Mouse (Mus musculus): Measurements from ENCODE around the gene Chd9. TPM values are rescaled to one million over a fixed set of nuclear protein-coding genes. Genes with fewer than 3 reads are reported as not detected.
A peak's percentile ranks its signal among the peaks of the same experiment; 100 is the strongest.

Chd9 gene
- polyA plus RNA-seq, 1 experiment from 2014 or later: 44.7 TPM

DNA sequence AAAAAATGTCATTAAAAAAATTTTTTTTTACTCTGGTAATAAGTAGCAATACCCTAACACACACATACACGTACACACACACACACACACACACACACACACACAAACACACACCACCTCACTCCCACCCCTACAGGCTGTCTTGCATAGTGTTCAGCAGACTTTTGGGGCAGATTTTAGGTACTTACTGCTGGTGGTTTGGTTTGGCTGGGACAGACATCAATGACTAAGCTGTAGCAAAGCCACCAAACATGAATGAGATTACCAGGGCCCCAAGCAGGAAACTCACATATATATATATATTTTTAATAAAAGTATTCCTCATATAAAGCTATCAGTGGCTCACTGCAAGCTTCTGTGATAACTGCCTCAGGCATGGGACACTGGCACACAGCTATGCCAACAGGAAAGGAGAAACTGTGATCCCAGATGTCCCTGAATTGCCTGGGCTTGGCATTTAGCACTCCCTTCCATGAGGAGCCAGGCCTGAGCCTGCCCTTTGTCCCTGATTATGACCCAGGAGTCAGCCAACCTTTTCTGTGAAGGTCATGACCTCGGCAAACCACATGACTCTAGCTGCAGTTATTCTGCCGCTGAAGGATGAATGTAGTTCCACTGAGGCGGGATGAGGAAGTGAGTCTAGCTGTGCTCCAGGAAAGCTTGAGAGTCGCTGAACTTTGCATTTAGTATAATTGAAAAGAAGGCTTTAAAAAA lies 4.6 kb downstream of the Chd9 start:
- Histone ChIP-seq H3K27me3 (ENCODE audit: control insufficient read depth, insufficient read depth, low read length) (no peaks in the 10 kb centered on the region), H3K36me3 (ENCODE audit: control insufficient read depth, insufficient read depth, low read length) (no peaks in the 10 kb centered on the region), H3K4me1 (ENCODE audit: control insufficient read depth, insufficient read depth, low read length) (peaks cover 5% of the 10 kb centered on the region; the same call in 1 of the 2 replicates), H3K4me3 (ENCODE audit: low read depth, low read length) (no peak overlapping the region), H3K4me2 (no peak overlapping the region), H3K27ac (ENCODE audit: low read depth, low read length) (no peak overlapping the region), H3K9me3 (replicated peaks; ENCODE audit: control insufficient read depth, low read length) (no peaks in the 10 kb centered on the region), H3K9ac (ENCODE audit: low read depth, low read length) (no peak overlapping the region)
- ATAC-seq (replicated peaks; ENCODE audit: insufficient number of reproducible peaks, low FRiP score, low TSS enrichment): no peak
- WGBS (ENCODE audit: insufficient replicate concordance): 56% methylated on average over 5 of the region's 5 CpGs

DNA sequence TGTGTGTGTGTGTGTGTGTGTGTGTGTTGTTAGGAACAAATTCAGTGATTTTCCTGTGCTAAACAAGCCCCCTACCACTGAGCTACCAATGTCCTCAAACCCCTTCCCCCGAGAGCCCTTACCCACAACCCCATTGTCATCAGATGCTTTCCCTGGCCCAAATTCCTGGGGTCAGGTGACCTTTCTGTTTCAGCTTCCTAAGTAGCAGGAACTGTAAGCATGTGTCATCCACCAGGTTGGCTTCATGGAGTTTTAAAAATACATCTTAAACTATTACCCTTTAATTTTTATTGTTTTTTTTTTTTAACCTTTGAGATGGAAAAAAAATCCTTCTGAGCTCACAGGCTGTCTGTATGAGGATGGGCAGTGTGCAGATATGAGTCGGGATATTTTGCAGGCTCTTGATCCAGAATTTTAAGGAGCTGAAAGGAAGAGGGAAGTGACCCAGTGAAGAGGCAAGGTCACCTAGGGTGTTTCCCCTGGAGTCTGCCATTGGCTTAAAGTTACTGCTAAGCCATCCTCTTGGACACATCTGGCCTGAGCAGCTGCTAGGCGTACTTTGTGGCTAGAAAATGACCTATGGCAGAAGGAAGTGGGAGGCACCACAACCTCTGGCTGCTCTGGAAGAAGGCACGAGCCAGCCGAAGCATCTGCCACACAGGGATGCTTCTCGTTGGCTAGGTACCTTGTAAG lies 5.6 kb downstream of the Chd9 start:
- ATAC-seq (replicated peaks; ENCODE audit: insufficient number of reproducible peaks, low FRiP score, low TSS enrichment): no peak
- Histone ChIP-seq H3K9ac (ENCODE audit: low read depth, low read length) (no peak overlapping the region), H3K27me3 (ENCODE audit: control insufficient read depth, insufficient read depth, low read length) (no peaks in the 10 kb centered on the region), H3K27ac (ENCODE audit: low read depth, low read length) (no peak overlapping the region), H3K4me2 (no peak overlapping the region), H3K9me3 (replicated peaks; ENCODE audit: control insufficient read depth, low read length) (no peaks in the 10 kb centered on the region), H3K4me3 (ENCODE audit: low read depth, low read length) (no peak overlapping the region), H3K36me3 (ENCODE audit: control insufficient read depth, insufficient read depth, low read length) (no peaks in the 10 kb centered on the region), H3K4me1 (ENCODE audit: control insufficient read depth, insufficient read depth, low read length) (peaks cover 5% of the 10 kb centered on the region; the same call in 1 of the 2 replicates)
- 67% methylated on average over 6 of the region's 6 CpGs for whole genome bisulfite sequencing (ENCODE audit: insufficient replicate concordance)

DNA sequence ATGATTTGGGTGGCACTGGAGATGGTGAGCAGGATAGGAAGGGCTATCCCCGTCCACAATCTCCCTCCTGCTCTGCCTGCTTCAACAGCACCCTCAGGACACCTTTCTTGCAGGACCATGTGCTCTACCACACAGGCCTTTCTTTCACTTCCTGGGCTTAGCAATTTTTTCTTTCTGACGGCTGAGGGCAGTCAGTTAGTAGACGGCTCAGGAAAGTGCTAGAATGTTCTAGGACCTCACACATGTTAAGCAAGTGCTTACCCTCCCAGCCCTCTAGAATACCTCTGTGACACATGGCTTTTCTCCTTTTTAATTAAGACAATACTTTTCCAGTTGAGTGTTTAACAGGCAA lies 6.1 kb downstream of the Chd9 start:
- H3K36me3 ChIP-seq (ENCODE audit: control insufficient read depth, insufficient read depth, low read length): no peaks in the 10 kb centered on the region
- H3K4me3 ChIP-seq (ENCODE audit: low read depth, low read length): no peak overlapping the region
- WGBS (ENCODE audit: insufficient replicate concordance): 78% methylated on average over 3 of the region's 3 CpGs
- no peak overlapping the region for H3K9ac ChIP-seq (ENCODE audit: low read depth, low read length)
- 0 out of 2 replicates have a peak, but pooled peaks cover under 1% of the 10 kb centered on the region for H3K4me1 ChIP-seq (ENCODE audit: control insufficient read depth, insufficient read depth, low read length)
- no peak overlapping the region for H3K4me2 ChIP-seq
- H3K27me3 ChIP-seq (ENCODE audit: control insufficient read depth, insufficient read depth, low read length): no peaks in the 10 kb centered on the region
- ATAC-seq (replicated peaks; ENCODE audit: insufficient number of reproducible peaks, low FRiP score, low TSS enrichment): no peak
- no peak overlapping the region for H3K27ac ChIP-seq (ENCODE audit: low read depth, low read length)
- H3K9me3 ChIP-seq (replicated peaks; ENCODE audit: control insufficient read depth, low read length): no peaks in the 10 kb centered on the region

DNA sequence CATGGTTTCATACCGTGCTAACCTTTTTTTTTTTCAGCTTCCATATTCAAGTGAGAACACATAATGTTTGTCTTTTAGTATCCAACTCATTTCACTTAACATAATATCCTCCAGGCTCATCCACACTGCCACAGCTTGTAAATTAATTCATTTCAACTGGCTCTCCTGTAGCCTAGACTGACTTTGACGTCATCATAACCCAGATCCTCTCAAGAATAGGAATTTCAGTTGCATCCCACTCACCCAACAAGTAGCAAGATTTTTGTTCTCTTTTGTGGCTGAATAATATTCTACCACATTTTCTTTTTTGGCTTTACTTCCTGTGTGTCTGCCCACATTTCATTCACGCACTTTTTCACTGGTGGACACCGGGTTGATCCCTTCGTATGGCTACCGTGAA lies 9.3 kb downstream of the Chd9 start:
- H3K4me3 ChIP-seq (ENCODE audit: low read depth, low read length): no peak overlapping the region
- no peak overlapping the region for H3K4me2 ChIP-seq
- H3K9me3 ChIP-seq (replicated peaks; ENCODE audit: control insufficient read depth, low read length): no peaks in the 10 kb centered on the region
- ATAC-seq (replicated peaks; ENCODE audit: insufficient number of reproducible peaks, low FRiP score, low TSS enrichment): no peak
- no peak overlapping the region for H3K27ac ChIP-seq (ENCODE audit: low read depth, low read length)
- H3K36me3 ChIP-seq (ENCODE audit: control insufficient read depth, insufficient read depth, low read length): no peaks in the 10 kb centered on the region
- no peaks in the 10 kb centered on the region for H3K27me3 ChIP-seq (ENCODE audit: control insufficient read depth, insufficient read depth, low read length)
- WGBS (ENCODE audit: insufficient replicate concordance): 87% methylated on average over 6 of the region's 6 CpGs
- H3K4me1 ChIP-seq (ENCODE audit: control insufficient read depth, insufficient read depth, low read length): no peaks in the 10 kb centered on the region
- H3K9ac ChIP-seq (ENCODE audit: low read depth, low read length): no peak overlapping the region

DNA sequence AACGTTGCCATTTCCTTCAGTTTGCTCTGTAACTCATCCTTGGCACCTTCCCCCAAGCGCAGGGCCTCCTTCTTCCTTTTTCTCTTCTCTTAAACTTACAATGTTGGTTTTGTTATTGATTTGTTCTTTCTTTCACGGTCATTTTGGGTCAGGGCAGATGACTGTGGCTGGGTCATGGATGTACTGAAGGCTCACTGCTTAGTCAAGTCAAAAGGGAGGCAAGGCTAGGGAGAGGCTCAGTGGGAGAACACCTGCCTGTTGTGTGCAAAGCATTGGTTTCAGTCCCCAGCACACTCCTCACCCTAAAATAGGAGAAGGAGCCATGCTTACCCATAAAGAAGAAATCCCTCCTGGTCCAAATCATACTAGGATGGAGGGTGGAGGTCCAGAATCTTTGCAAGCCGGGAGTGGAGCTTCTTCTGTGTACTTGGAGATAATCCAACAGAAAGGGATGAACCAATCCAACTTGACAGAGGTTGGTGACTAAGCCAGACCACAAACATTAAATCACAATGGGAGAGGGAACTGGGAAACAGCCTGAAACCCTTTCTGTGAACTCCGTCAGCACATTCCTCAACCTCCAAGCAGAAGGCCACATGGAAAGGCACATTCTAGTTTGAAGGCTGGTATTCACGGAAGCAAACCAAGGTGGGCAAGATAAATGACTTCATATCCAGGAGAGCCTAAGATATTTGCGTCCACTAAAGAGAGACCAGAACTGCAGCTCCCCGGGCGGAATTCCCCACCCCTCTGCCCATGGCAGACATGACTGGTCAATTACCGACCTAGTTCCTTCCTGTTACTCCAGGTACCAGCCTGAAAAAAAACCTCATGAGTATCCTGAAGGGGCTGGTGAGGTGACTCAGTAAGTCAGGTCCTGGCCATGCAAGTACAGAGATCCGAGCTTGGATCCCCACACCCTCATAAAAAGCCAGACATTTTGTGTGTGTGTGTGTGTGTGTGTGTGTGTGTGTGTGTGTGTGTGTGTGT lies 11.9 kb downstream of the Chd9 start:
- no peak for ATAC-seq (replicated peaks; ENCODE audit: insufficient number of reproducible peaks, low FRiP score, low TSS enrichment)
- H3K4me1 ChIP-seq (ENCODE audit: control insufficient read depth, insufficient read depth, low read length): no peaks in the 10 kb centered on the region
- no peaks in the 10 kb centered on the region for H3K27me3 ChIP-seq (ENCODE audit: control insufficient read depth, insufficient read depth, low read length)
- no peaks in the 10 kb centered on the region for H3K36me3 ChIP-seq (ENCODE audit: control insufficient read depth, insufficient read depth, low read length)
- no peak overlapping the region for H3K9ac ChIP-seq (ENCODE audit: low read depth, low read length)
- no peak overlapping the region for H3K4me3 ChIP-seq (ENCODE audit: low read depth, low read length)
- H3K9me3 ChIP-seq (replicated peaks; ENCODE audit: control insufficient read depth, low read length): no peaks in the 10 kb centered on the region
- WGBS (ENCODE audit: insufficient replicate concordance): 66% methylated on average over 11 of the region's 11 CpGs
- H3K27ac ChIP-seq (ENCODE audit: low read depth, low read length): no peak overlapping the region
- H3K4me2 ChIP-seq: no peak overlapping the region

DNA sequence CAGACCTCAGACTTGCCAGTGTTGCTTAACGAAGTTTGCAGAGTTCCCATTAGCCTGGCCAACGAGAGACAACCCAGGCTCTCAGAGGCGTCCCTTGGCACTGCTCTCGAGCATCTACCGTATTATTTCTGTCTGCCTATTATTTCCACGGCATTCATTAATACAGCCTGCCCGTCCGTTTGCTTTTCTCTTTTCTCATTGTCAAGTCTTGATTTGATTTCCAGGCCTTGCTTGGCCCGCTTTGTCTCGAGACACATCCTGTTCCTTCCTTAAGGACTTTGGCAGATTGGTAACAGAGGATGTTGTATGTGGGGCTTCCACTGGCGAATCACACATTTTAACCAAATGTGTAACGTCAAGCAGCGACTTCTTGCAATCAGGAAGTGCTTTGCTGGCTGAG lies 13.2 kb downstream of the Chd9 start:
- H3K36me3 ChIP-seq (ENCODE audit: control insufficient read depth, insufficient read depth, low read length): no peaks in the 10 kb centered on the region
- no peaks in the 10 kb centered on the region for H3K9me3 ChIP-seq (replicated peaks; ENCODE audit: control insufficient read depth, low read length)
- WGBS (ENCODE audit: insufficient replicate concordance): 68% methylated on average over 13 of the region's 13 CpGs
- no peaks in the 10 kb centered on the region for H3K27me3 ChIP-seq (ENCODE audit: control insufficient read depth, insufficient read depth, low read length)
- H3K4me3 ChIP-seq (ENCODE audit: low read depth, low read length): no peak overlapping the region
- no peak overlapping the region for H3K9ac ChIP-seq (ENCODE audit: low read depth, low read length)
- H3K27ac ChIP-seq (ENCODE audit: low read depth, low read length): 0 out of 2 replicates have a peak overlapping the region, but pooled peaks have one; percentile 8
- no peak overlapping the region for H3K4me2 ChIP-seq
- ATAC-seq (replicated peaks; ENCODE audit: insufficient number of reproducible peaks, low FRiP score, low TSS enrichment): no peak
- H3K4me1 ChIP-seq (ENCODE audit: control insufficient read depth, insufficient read depth, low read length): no peaks in the 10 kb centered on the region

DNA sequence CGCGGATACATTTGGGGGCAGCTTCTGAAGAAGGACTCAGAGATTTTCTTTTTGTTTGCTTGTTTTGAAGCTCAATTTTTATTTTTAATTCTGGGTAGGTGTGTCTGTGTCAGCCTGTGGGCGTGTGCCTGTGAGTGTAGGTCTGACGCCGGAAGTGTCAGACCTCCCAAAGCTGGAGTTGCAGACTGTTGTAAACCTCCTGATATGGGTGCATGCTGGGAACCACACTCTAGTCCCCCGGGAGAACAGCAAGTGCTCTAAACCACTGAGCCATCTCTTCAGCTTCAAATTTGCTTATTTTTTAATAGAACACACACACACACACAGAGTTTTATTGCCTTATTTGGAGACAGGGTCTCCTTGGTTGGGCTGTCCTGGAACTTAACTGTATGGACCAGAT lies 15.0 kb downstream of the Chd9 start:
- Histone ChIP-seq H3K4me3 (ENCODE audit: low read depth, low read length) (no peak overlapping the region), H3K27me3 (ENCODE audit: control insufficient read depth, insufficient read depth, low read length) (no peaks in the 10 kb centered on the region), H3K36me3 (ENCODE audit: control insufficient read depth, insufficient read depth, low read length) (no peaks in the 10 kb centered on the region), H3K4me2 (no peak overlapping the region), H3K9me3 (replicated peaks; ENCODE audit: control insufficient read depth, low read length) (no peaks in the 10 kb centered on the region), H3K4me1 (ENCODE audit: control insufficient read depth, insufficient read depth, low read length) (no peaks in the 10 kb centered on the region), H3K27ac (ENCODE audit: low read depth, low read length) (no peak overlapping the region), H3K9ac (ENCODE audit: low read depth, low read length) (no peak overlapping the region)
- no peak for ATAC-seq (replicated peaks; ENCODE audit: insufficient number of reproducible peaks, low FRiP score, low TSS enrichment)
- 74% methylated on average over 6 of the region's 6 CpGs for WGBS (ENCODE audit: insufficient replicate concordance)

DNA sequence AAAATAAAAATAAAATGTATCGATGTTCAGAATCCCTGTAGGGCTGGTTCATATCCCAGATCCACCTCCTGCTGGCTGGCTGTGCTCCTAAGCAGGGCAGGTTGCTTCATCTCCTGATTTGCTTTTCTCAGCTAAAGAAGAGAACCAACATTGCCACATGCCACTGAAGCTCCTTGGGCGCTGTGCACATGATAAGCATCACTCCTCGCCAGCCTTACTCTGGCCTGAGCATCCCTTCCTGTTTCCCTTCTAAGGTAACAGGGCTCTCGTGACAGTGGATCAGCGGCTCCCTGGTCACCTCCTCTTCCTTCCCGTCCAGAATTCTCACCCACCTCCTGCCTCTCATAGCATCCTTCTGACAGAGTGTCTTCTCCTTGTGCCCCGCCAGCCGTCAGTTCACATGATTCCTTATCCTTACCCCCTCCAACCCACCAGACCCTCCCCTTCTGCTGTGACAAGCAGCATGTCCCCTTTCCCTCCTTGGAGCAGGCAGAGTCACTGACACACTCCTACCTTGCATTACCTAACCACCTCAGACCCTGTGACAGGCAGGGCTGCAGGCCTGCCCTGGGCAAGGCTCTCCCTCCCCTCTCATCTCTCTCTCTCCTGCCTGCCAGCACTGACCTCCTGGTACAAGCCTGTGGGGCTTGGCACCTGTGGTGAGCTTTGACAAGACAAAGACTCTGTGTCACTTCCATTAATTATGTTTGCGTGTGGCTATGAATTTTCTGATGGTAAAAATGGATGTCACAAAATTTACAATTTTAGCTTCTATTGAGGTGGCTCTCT lies 16.2 kb downstream of the Chd9 start:
- 0 out of 2 replicates have a peak, but pooled peaks cover under 1% of the 10 kb centered on the region for H3K4me1 ChIP-seq (ENCODE audit: control insufficient read depth, insufficient read depth, low read length)
- ATAC-seq (replicated peaks; ENCODE audit: insufficient number of reproducible peaks, low FRiP score, low TSS enrichment): no peak
- no peak overlapping the region for H3K4me3 ChIP-seq (ENCODE audit: low read depth, low read length)
- no peaks in the 10 kb centered on the region for H3K36me3 ChIP-seq (ENCODE audit: control insufficient read depth, insufficient read depth, low read length)
- H3K27ac ChIP-seq (ENCODE audit: low read depth, low read length): no peak overlapping the region
- H3K4me2 ChIP-seq: no peak overlapping the region
- H3K27me3 ChIP-seq (ENCODE audit: control insufficient read depth, insufficient read depth, low read length): no peaks in the 10 kb centered on the region
- 61% methylated on average over 9 of the region's 9 CpGs for WGBS (ENCODE audit: insufficient replicate concordance)
- H3K9me3 ChIP-seq (replicated peaks; ENCODE audit: control insufficient read depth, low read length): no peaks in the 10 kb centered on the region
- H3K9ac ChIP-seq (ENCODE audit: low read depth, low read length): no peak overlapping the region
